Mouse (Mus musculus) bone marrow, adult 2 months (tissue): ENCODE results near the gene Spag9. TPM values are rescaled to one million over a fixed set of nuclear protein-coding genes. Genes with fewer than 3 reads are reported as not detected.

Experiments used
- H3K27ac ChIP-seq: fragments of 200-500 bp; 2 replicates; pipeline ENCODE4 v1.5.1; 2012; ENCODE audit warnings: low read depth, mild to moderate bottlenecking, control low read depth, inconsistent platforms, low read length; ENCODE audit not compliant: control insufficient read depth, poor library complexity, insufficient read depth
- H3K4me1 ChIP-seq: fragments of 200-500 bp; 2 replicates; pipeline ENCODE4 v1.6.1; 2011; ENCODE audit warnings: low read length; ENCODE audit not compliant: control insufficient read depth, insufficient read depth
- H3K4me3 ChIP-seq: fragments of 200-500 bp; replicated peaks from 2 replicates; pipeline ENCODE3; 2011; ENCODE audit warnings: mild to moderate bottlenecking, low read depth, low read length, control low read depth; ENCODE audit not compliant: control insufficient read depth
- CTCF ChIP-seq: fragments of 200-500 bp; IDR thresholded peaks from 2 replicates; pipeline ENCODE4 v1.5.1; 2011; ENCODE audit warnings: low read length, control low read depth; ENCODE audit not compliant: control insufficient read depth, insufficient read depth
- POLR2A ChIP-seq: fragments of 200-500 bp; IDR thresholded peaks from 2 replicates; pipeline ENCODE4 v1.6.1; 2011; ENCODE audit warnings: low read depth, mild to moderate bottlenecking, control low read depth, low read length, borderline replicate concordance; ENCODE audit not compliant: control insufficient read depth
- WGBS: fragments of 180-500 bp; shearing (Covaris S2); methylation state at CpG from one replicate; pipeline ENCODE4 v1.1.7; 2018; 5-methylcytosine and 5-hydroxymethylcytosine counted together
- polyA plus RNA-seq: library from polyadenylated mRNA; stranded (reverse); fragments of >200 nt; gene quantifications from 2 replicates; pipeline ENCODE4 v1.2.4, GENCODE M21; 2011; ENCODE audit warnings: low replicate concordance; ENCODE audit not compliant: missing spikeins, insufficient read depth, insufficient read length

The Spag9 gene
- polyA plus RNA-seq, 1 experiment = 22.7 TPM

DNA sequence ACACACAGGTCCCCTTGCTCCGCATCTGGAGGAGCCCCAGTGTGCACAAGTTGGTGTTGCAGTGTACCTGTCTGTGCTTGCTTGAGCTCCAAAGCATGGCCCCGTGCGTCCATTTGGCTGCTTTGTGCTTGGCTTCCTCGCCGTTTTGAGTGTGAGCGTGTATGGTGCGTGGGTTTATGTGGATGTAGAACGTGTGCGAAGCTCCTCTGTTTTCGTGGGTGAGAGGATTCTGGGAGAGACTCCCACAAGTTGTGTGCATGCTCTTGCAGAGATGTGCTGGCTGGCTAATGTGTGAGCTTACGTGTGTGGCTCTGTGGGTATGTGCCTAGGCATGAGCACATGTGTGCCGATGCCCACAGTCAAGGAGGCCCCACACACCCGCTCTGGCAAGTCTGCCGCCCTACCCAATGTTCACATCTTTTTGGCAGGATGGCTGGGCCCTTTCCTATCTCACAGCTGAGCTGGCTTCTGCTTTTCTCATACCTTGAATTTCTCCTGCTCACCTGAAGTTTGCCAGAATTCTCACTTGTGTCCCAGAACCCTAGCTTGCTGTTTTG is 150.2 kb downstream of the Spag9 start:
- WGBS = 90% methylated on average over 14 of the region's 14 CpGs
- no peak overlapping the region for H3K27ac ChIP-seq
- H3K4me1 ChIP-seq = peaks cover 1% of the 10 kb centered on the region; the same call in 1 of the 2 replicates
- TF ChIP-seq POLR2A (no peak), CTCF (no peak)
- H3K4me3 ChIP-seq = no peak overlapping the region

DNA sequence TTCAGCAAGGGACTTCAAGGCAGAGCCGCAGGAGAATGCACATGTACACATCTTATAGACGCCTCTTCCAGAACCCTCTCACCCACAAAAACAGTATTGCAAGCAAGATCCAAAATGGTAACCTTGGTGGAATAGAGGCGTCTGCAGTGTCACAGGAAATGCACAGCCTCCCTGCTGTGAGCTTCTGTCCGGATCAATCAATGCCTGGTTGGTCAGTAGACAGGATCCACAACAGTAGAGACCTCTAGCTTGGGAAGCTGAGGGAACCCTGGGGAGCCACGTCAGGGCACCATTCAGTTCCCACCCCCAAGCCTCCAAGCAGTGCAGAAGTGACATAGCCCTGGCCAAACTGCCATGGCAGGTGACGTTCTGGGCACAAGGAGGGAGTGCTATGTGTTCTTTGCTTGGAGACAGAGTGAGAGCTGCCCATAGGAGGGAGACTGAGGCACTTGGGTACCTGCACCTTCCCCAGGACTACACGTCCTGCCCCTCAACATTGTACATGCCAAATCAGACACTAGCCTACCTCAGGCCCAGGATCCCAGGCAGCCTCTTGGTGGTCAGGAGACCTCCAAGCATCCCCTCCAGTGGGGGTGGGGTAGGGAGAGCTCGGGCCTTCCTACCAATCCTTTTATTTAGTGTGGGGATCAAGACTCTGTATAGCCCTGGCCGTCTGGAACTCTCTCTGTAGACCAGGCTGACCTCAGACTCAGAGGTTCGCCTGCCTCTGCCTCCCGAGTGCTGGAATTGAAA is 151.0 kb downstream of the Spag9 start:
- TF ChIP-seq POLR2A (no peak), CTCF (no peak)
- Histone ChIP-seq H3K4me3 (no peak overlapping the region), H3K27ac (no peak overlapping the region), H3K4me1 (peaks cover 1% of the 10 kb centered on the region; the same call in 1 of the 2 replicates)
- 78% methylated on average over 11 of the region's 11 CpGs for WGBS

DNA sequence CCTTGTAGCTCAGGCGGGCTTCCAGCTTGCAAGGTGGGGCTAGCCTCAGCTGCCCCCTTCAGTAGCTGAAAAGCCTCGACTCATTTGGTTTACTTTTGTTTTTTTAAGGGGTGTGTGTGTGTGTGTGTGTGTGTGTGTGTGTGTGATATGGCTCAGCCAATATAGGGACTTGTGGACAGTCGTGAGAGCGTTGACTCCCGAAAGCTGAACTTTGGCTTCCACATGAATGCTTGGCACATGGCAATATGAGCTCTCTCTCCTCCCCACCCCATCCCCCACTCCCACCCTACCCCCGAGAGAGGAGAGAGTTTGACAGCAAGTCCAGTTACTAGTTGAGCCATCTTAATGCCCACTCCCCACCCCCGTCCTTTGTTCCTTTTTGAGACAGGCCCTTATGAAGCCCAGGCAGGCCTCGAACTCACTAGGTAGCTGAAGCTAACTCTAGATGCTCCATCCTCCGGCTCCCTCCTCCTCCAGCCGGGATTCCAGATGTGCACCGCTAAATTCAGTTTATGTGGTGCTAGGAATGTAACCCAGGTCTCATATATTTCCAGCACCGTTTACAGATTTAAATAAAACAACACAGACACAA is 152.3 kb downstream of the Spag9 start:
- peaks cover 1% of the 10 kb centered on the region; the same call in 1 of the 2 replicates for H3K4me1 ChIP-seq
- H3K27ac ChIP-seq = no peak overlapping the region
- no peak overlapping the region for H3K4me3 ChIP-seq
- TF ChIP-seq POLR2A (no peak), CTCF (no peak)
- WGBS = 66% methylated on average over 12 of the region's 12 CpGs

DNA sequence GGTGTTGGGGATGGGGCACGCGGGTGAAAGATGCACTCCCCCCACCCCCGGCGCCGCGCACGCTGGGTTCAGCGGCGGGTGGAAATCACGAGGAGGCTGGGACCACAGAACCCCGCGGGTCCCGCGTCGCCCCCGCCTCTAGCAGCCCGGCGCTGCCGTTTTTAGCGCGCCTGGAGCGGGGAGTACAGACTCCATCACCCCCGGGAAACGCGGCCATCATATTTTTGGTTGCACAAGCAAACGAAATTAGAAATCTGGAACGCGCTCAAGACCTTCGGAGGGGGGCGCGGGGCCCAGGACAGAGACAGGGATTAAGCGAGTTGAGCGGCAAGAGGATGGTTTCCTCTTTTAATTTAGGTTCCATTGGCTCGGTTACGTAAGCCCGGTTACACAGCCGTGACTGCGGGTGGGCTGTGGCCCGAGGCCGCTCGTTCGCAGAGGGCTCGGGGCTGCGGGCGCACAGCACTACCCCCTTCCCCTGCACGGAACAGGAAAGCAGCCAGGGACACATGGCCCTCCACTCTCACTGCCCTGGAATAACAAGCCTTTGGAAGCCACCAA is 153.1 kb downstream of the Spag9 start:
- H3K27ac ChIP-seq = no peak overlapping the region

DNA sequence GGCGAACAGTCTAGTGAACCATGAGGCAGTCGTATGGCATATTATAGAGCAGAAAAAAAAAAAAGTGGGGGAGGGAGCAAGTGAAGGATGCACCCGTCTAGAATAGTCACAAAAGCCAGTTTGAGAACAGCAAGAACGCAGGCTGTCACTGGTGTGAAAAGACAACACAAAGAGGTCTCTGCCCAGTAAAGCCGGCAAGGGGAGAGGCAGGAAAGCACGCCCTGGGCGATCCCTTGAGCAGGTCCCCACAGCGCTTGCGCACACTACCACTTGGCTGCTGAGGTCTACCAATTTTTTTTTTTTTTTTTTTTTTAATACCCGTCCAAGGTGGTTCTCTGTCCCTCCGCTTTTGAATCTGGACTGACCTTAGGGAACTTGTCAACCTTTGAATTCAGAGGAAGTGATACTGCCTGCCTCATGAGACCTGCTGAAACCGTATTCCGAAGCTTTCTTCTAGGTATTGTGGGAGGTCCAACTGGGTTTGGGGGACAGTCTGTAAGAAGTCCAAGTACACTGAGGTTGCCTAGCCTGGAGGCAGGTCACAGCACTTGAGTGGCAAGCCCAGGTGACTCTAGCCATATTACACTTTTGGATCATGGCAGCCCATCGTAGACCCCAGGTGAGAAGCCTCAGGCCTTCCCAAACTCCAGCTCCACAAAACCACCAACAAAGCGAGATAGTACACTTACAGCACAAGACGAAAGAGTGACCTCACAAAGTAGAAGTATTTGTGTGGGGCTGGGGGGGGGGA is 153.8 kb downstream of the Spag9 start:
- WGBS = 19% methylated on average over 16 of the region's 16 CpGs
- no peak for TF ChIP-seq CTCF
- TF ChIP-seq POLR2A = no peak
- H3K4me3 ChIP-seq = no peak overlapping the region
- peaks cover 1% of the 10 kb centered on the region; the same call in 1 of the 2 replicates for H3K4me1 ChIP-seq
- no peak overlapping the region for H3K27ac ChIP-seq

More for the DNA sequence above, 153.1 kb downstream of the Spag9 start:
- Histone ChIP-seq H3K4me1 (peaks cover 1% of the 10 kb centered on the region; the same call in 1 of the 2 replicates), H3K4me3 (no peak overlapping the region)
- under 1% methylated on average over 46 of the region's 46 CpGs for WGBS
- no peak for TF ChIP-seq CTCF
- TF ChIP-seq POLR2A = no peak

DNA sequence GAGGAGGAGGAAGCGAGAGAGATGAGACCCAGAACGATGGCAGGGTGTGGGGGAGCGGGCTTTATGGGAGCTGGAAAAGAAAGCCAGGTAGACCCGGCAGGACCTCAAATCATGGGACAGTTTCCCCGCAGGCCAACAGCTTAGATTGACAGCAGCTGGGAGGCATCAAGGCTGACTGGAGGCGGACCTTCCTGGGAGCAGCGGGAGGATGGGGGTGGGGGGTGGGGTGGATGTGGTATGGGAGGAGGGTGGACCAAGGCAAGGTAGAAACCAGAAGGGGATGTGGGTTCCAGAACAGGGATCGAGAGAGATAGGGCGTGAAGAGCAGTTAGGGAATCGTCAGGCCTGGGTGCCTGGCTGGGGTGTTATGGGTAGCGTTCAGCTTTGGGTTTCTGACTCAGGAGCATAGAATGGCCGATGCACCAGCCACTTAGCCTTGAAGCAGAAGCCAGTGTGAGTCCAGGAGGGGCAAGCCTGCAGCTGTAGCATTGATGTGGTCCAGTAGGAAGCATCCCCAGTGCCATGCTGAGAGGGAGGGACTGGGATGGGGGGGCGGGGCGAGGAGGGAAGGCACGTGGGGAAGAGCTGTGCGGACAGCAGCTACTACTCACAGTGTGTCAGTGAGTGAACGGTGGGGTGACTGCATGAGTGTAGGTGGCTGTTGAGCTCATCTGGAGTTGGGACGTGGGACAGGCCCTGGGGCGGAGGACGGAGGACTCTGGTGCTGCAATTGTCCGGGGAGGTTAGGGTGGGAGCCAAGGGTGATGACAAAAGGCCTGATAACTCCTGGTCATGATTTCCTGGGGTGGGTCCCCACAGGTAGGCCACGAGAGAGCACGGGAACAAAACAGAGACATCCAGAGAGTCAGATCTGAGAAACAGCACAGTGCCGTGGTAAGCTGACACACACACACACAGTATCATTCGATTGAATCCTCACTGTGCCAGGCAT is 154.9 kb downstream of the Spag9 start:
- Histone ChIP-seq H3K4me3 (no peak overlapping the region), H3K27ac (no peak overlapping the region), H3K4me1 (no peaks in the 10 kb centered on the region)
- 72% methylated on average over 25 of the region's 25 CpGs for WGBS
- no peak for TF ChIP-seq CTCF
- no peak for TF ChIP-seq POLR2A

DNA sequence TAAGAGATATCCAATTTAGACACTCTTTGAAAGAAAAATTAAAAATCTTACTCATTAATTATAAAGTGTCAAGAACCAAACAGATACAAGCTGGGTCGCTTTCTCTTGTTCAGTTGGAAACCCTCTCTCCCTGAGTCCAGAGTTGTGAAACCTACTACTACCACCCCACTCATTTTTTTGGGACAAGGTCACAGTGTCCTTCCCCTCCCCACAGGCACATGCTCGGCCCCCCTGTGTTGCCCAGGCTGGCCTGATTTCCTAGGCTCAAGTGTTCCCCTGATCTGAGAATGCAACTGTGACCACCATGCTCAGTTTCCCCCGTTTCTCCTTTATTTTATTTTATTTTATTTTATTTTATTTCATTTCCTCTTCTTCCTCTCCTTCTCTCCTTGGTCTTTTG is 158.3 kb downstream of the Spag9 start:
- no peak overlapping the region for H3K27ac ChIP-seq
- H3K4me1 ChIP-seq = no peaks in the 10 kb centered on the region
- no peak for TF ChIP-seq CTCF
- TF ChIP-seq POLR2A = no peak
- WGBS = 73% methylated on average over 3 of the region's 3 CpGs
- no peak overlapping the region for H3K4me3 ChIP-seq
